Mouse (Mus musculus): ENCODE measurements around the gene Tdrd3. TPM values are rescaled to one million over a fixed set of nuclear protein-coding genes. Genes with fewer than 3 reads are reported as not detected.

Tdrd3 gene
- polyA plus RNA-seq, 1 experiment from 2014 or later: 48.0 TPM

DNA sequence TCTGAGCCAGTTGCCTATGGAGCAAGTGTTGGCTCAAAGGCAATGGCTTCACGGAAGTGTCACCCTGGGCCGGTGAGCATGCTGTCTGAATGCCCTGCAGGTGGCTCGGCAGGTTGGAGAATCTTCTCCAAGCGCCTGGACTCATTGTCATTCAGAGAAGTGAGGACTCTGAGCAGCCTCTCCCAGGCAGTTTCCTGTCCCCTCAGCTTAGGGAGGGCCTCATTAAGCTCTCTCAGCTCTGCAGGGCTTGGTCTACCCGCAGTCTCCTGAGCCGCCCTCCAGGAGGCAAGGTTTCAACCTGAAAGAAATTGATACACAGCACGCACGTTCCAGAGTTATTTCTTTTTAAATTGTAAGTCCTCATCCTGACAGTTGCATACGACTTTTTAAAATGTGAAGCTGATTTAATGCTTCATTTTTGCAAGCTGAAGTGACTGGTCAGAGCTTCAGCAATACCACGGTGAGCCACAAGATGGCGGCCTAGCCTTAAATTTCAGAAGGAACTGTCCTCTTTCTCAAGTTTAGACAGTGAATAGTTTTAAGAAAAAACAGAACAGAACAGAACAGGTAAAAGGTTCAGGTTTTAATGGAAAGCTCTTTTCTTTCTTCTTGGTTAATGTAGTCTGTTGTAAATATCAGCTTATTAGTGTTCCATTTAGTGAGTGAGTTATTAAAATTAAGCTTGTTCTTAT, 47.7 kb downstream of the Tdrd3 start:
- H3K9me3 ChIP-seq: no peaks in the 10 kb centered on the region
- no peak overlapping the region for H3K27ac ChIP-seq
- 12% methylated on average over 11 of the region's 11 CpGs for WGBS
- H3K4me2 ChIP-seq: no peak overlapping the region; the same call in 1 of the 2 replicates
- no peaks in the 10 kb centered on the region for H3K36me3 ChIP-seq (replicated peaks)
- 0 out of 2 replicates have a peak, but pooled peaks cover 3% of the 10 kb centered on the region for H3K4me1 ChIP-seq
- no peaks in the 10 kb centered on the region for H3K27me3 ChIP-seq (replicated peaks)
- peak; percentile 76 for ATAC-seq (replicated peaks)
- H3K9ac ChIP-seq: no peak overlapping the region
- H3K4me3 ChIP-seq: no peak overlapping the region

DNA sequence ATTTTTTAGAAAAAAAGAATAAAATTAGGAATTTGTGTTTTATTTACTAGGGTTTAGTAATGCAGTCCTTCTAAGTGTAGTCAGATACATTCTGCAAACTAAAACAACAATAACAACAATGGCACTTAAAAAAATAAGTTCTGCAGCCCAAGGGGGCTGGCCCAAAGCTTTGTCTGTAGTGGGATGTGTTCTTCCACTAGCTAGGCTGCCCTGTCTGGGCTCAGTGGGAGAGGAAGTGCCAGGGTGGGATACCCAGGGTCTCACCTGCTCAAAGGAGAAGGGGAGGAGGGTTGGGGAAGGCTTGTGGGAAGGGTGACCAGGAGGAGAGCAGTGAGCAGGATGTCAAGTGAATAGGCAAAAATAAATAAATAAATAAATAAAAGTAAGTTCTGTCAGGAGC, 48.2 kb downstream of the Tdrd3 start:
- H3K27me3 ChIP-seq (replicated peaks): no peaks in the 10 kb centered on the region
- no peaks in the 10 kb centered on the region for H3K9me3 ChIP-seq
- H3K4me2 ChIP-seq: no peak overlapping the region
- no peak overlapping the region for H3K4me3 ChIP-seq
- H3K9ac ChIP-seq: no peak overlapping the region
- ATAC-seq (replicated peaks): peak; percentile 60; the same call in 1 of the 2 replicates
- H3K36me3 ChIP-seq (replicated peaks): no peaks in the 10 kb centered on the region
- H3K27ac ChIP-seq: no peak overlapping the region
- 0 out of 2 replicates have a peak, but pooled peaks cover 3% of the 10 kb centered on the region for H3K4me1 ChIP-seq

- H3K36me3 ChIP-seq (replicated peaks): no peaks in the 10 kb centered on the region
- no peaks in the 10 kb centered on the region for H3K27me3 ChIP-seq (replicated peaks)
- H3K9me3 ChIP-seq: no peaks in the 10 kb centered on the region
- H3K4me2 ChIP-seq: no peak overlapping the region
- H3K27ac ChIP-seq: no peak overlapping the region
- no peak overlapping the region for H3K9ac ChIP-seq
- no peak overlapping the region for H3K4me3 ChIP-seq
- 77% methylated on average over 12 of the region's 12 CpGs for WGBS
- no peak for ATAC-seq (replicated peaks)
- H3K4me1 ChIP-seq: 0 out of 2 replicates have a peak, but pooled peaks cover 3% of the 10 kb centered on the region
Observed at GRCm38 (mm10) chr14:87467586-87467985, 51.1 kb downstream of the Tdrd3 start.

GRCm38 (mm10) chr14:87471521-87471920, 55.1 kb downstream of the Tdrd3 start:
- 70% methylated on average over 1 of the region's 1 CpGs for WGBS
- H3K9me3 ChIP-seq: no peaks in the 10 kb centered on the region
- no peak overlapping the region for H3K27ac ChIP-seq
- ATAC-seq (replicated peaks): no peak
- no peaks in the 10 kb centered on the region for H3K36me3 ChIP-seq (replicated peaks)
- H3K4me2 ChIP-seq: no peak overlapping the region
- H3K4me3 ChIP-seq: no peak overlapping the region
- H3K9ac ChIP-seq: no peak overlapping the region
- H3K4me1 ChIP-seq: no peaks in the 10 kb centered on the region
- H3K27me3 ChIP-seq (replicated peaks): no peaks in the 10 kb centered on the region

- WGBS: 80% methylated on average over 2 of the region's 2 CpGs
- no peak overlapping the region for H3K9ac ChIP-seq
- no peaks in the 10 kb centered on the region for H3K4me1 ChIP-seq
- no peak overlapping the region for H3K4me3 ChIP-seq
- no peaks in the 10 kb centered on the region for H3K9me3 ChIP-seq
- no peaks in the 10 kb centered on the region for H3K36me3 ChIP-seq (replicated peaks)
- no peak overlapping the region for H3K27ac ChIP-seq
- no peak for ATAC-seq (replicated peaks)
- H3K27me3 ChIP-seq (replicated peaks): no peaks in the 10 kb centered on the region
- no peak overlapping the region for H3K4me2 ChIP-seq
Observed at GRCm38 (mm10) chr14:87472782-87473181, 56.3 kb downstream of the Tdrd3 start.

DNA sequence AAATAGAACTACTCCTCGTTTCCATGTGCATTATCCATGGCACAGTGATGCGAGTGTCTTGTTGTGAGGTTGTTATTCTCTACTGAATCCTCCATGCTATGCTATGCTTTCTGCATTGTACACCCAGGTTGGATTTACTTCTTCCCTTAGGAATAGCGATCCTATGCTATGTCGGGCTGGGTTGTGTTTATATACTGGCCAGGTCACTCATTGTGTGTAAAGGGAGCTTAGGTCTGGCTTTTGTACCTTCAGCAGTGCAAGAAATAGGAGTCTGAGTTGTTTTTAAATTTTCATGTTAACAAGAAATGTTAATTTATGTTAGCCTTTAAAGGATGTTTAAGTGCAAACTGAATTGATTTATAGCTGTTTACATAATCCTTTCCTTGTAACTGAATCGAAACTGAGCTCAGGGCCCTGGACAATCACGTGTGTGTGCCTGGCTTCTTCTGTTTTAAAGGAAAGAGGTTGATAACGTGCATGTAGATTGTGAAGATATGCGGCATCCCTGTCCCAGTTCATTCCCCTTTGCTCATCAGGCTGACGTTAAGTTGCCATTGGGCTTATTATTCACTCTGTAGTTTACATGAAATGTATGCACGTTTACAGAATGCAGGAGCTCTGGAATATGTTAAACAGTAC, 59.4 kb downstream of the Tdrd3 start:
- Histone ChIP-seq H3K4me2 (no peak overlapping the region), H3K4me3 (no peak overlapping the region), H3K27ac (no peak overlapping the region), H3K4me1 (no peaks in the 10 kb centered on the region), H3K27me3 (replicated peaks) (no peaks in the 10 kb centered on the region), H3K9me3 (no peaks in the 10 kb centered on the region), H3K36me3 (replicated peaks) (0 out of 2 replicates have a peak, but pooled peaks cover 3% of the 10 kb centered on the region), H3K9ac (no peak overlapping the region)
- 76% methylated on average over 10 of the region's 10 CpGs for WGBS
- ATAC-seq (replicated peaks): no peak

DNA sequence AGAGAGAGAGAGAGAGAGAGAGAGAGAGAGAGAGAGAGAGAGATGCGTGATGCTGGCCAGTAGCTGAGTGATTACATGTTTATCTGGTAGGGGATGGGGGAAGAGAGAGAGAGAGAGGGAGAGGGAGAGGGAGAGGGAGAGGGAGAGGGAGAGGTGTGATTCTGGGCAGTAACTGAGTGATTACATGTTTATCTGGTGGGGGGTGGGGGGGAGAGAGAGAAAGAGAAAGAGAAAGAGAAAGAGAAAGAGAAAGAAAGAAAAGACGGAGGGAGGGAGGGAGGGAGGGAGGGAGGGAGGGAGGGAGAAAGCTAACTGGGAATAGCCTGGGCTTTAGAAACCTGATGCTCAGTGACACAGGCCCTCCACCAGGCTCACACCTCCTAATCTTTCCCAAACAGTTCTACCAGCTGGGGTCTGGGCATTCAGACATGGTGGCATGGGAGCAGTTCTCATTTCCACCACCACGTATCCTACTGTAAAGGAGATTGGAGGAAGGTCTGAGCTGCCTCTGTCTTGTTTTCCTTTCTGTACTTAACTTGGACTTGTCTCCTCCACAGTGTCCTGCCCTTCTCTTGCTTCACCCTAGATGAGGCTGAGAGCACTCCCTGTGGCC, 62.0 kb downstream of the Tdrd3 start:
- Histone ChIP-seq H3K27me3 (replicated peaks) (no peaks in the 10 kb centered on the region), H3K4me1 (no peaks in the 10 kb centered on the region), H3K36me3 (replicated peaks) (0 out of 2 replicates have a peak, but pooled peaks cover 3% of the 10 kb centered on the region), H3K4me3 (no peak overlapping the region), H3K27ac (no peak overlapping the region), H3K9ac (no peak overlapping the region), H3K9me3 (no peaks in the 10 kb centered on the region), H3K4me2 (no peak overlapping the region)
- no peak for ATAC-seq (replicated peaks)
- WGBS: 81% methylated on average over 2 of the region's 3 CpGs

DNA sequence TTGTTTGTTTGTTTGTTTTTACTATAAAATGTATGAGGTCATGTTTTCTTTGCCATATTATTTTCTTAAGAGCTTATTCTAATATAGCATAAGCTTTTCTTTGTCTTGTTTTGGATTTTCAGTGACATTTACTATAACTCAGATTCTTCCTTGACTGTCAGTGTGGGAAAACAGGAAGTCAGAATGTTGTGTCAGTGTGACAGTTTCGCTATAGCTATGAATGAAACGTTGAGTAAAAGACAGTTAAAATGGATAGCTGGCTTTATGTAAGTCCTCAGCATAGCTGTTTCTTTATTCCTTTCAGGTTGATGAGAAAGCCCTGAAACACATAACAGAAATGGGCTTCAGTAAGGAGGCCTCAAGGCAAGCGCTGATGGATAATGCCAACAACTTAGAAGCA, 69.4 kb downstream of the Tdrd3 start:
- no peak overlapping the region for H3K4me2 ChIP-seq
- H3K27me3 ChIP-seq (replicated peaks): no peaks in the 10 kb centered on the region
- 90% methylated on average over 3 of the region's 3 CpGs for WGBS
- no peak overlapping the region for H3K4me3 ChIP-seq
- H3K4me1 ChIP-seq: no peaks in the 10 kb centered on the region
- 0 out of 2 replicates have a peak, but pooled peaks cover 10% of the 10 kb centered on the region for H3K36me3 ChIP-seq (replicated peaks)
- no peak overlapping the region for H3K27ac ChIP-seq
- no peak overlapping the region for H3K9ac ChIP-seq
- H3K9me3 ChIP-seq: no peaks in the 10 kb centered on the region
- no peak for ATAC-seq (replicated peaks)

DNA sequence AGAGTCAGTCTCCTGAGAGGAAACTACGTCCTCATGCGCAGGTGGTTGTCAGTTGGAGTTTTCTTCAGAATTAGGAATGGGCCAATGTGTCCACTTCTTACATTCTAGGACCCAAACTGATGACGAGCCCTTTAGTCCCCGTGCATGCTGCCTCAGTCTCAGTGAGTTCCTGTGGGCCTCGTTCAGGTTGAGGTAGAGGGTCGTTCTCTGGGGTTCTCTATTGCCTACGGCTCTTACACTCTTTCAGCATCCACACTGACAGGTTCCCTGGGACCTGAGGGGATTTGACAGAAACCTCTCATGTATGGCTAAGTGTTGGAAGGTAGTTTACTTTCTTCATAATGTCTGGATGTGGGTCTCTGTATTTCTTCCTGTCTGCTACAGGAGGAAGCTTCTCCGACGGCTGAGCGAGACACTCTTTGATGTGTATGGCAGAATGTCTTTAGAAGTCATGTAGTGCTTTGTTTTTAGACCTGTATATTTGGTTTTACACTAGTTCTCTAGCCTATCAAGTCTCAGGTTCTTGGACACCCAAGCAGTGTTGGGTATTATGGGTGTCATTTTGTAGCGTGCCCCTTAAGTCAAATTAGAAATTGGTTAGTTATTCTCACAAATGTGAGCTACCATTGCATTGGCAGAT, 81.6 kb downstream of the Tdrd3 start:
- no peak overlapping the region for H3K4me3 ChIP-seq
- H3K9ac ChIP-seq: no peak overlapping the region
- no peaks in the 10 kb centered on the region for H3K27me3 ChIP-seq (replicated peaks)
- no peak overlapping the region for H3K27ac ChIP-seq
- no peak for ATAC-seq (replicated peaks)
- no peaks in the 10 kb centered on the region for H3K4me1 ChIP-seq
- H3K4me2 ChIP-seq: no peak overlapping the region
- H3K9me3 ChIP-seq: no peaks in the 10 kb centered on the region
- no peaks in the 10 kb centered on the region for H3K36me3 ChIP-seq (replicated peaks)
- 93% methylated on average over 11 of the region's 11 CpGs for WGBS

DNA sequence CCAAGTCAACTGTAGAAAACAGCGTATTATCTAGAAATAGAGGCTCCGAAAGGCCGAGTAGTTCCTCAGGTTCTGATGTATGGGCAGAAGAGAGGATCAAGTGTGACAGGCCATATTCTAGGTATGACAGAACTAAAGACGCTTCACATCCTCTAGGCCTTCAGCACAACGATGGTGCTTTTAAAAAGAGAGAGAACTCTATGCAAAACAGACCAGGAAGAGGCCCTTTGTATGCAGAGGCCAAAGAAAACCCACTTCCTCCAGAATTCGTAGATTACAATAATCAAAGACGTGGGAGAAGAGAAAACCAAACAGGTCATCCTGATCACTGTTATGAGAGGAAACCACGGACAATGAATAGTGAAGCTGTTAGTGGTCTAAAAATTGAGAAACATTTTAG, 89.5 kb downstream of the Tdrd3 start:
- Histone ChIP-seq H3K27ac (no peak overlapping the region), H3K4me3 (no peak overlapping the region), H3K4me2 (no peak overlapping the region), H3K4me1 (no peaks in the 10 kb centered on the region), H3K27me3 (replicated peaks) (no peaks in the 10 kb centered on the region), H3K9ac (no peak overlapping the region), H3K9me3 (no peaks in the 10 kb centered on the region), H3K36me3 (replicated peaks) (no peaks in the 10 kb centered on the region)
- WGBS: 91% methylated on average over 8 of the region's 8 CpGs
- no peak for ATAC-seq (replicated peaks)

- H3K27ac ChIP-seq: no peak overlapping the region
- H3K4me3 ChIP-seq: no peak overlapping the region
- no peak for ATAC-seq (replicated peaks)
- 69% methylated on average over 3 of the region's 3 CpGs for WGBS
- no peak overlapping the region for H3K4me2 ChIP-seq
- H3K27me3 ChIP-seq (replicated peaks): no peaks in the 10 kb centered on the region
- H3K36me3 ChIP-seq (replicated peaks): no peaks in the 10 kb centered on the region
- H3K4me1 ChIP-seq: no peaks in the 10 kb centered on the region
- no peak overlapping the region for H3K9ac ChIP-seq
- no peaks in the 10 kb centered on the region for H3K9me3 ChIP-seq
Observed at GRCm38 (mm10) chr14:87515281-87515680, 98.8 kb downstream of the Tdrd3 start.

- Histone ChIP-seq H3K4me3 (no peak overlapping the region), H3K9ac (no peak overlapping the region), H3K27me3 (replicated peaks) (no peaks in the 10 kb centered on the region), H3K9me3 (no peaks in the 10 kb centered on the region), H3K4me2 (no peak overlapping the region), H3K36me3 (replicated peaks) (no peaks in the 10 kb centered on the region), H3K4me1 (no peaks in the 10 kb centered on the region), H3K27ac (no peak overlapping the region)
- WGBS: 75% methylated on average over 4 of the region's 4 CpGs
- no peak for ATAC-seq (replicated peaks)
Observed at GRCm38 (mm10) chr14:87517381-87517780, 100.9 kb downstream of the Tdrd3 start.

Data from midbrain, embryonic 15.5 days (tissue).